Mouse (Mus musculus): ENCODE measurements around the gene Bcas3.

Bcas3 gene

DNA sequence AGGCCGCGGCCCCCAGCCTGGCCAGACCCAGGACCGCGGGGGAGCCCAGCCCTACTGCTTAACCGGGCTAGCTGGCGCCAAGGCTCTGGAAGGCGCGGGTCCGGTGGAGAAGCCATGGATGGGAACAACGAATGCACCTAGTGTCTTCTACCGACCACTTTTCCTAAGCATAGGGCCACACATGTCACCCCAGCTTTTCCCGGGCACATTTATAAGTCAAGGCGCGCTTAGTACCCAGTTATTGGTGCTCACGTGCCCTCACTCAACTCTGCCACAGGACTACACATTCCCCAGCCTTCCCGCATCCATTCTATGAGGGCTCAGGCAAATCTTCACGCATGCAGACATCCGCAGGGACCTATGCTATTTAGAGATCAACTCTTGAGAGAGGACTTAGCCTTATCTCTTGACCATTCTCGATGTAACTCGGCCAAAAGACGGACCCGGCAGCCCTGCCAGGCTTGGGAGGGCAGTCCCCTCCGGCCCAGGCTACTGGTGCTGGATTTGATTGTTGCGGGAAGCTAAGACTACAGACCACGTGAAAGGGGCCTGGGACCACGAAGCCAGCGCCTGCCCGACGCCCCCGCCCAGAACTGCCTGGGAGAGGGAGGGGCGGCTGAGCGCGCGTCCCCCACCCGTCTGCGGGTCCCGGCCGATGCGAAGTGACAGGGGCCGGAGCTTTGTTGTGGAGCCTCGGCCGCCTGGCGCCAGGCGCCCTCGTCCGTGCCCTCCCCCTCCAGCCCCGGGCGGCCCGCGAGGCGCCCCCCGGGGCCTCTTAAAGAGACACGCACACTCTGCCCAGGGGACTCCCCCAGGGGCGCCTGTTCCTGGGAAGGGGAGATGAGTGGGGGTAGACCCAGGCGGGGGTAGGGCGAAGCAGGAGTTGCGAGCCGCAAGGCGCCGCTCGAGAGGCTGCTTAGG, 476.8 kb downstream of the Bcas3 start:
- no peak for DNase-seq (ENCODE audit: low spot score in 2 of 2)

DNA sequence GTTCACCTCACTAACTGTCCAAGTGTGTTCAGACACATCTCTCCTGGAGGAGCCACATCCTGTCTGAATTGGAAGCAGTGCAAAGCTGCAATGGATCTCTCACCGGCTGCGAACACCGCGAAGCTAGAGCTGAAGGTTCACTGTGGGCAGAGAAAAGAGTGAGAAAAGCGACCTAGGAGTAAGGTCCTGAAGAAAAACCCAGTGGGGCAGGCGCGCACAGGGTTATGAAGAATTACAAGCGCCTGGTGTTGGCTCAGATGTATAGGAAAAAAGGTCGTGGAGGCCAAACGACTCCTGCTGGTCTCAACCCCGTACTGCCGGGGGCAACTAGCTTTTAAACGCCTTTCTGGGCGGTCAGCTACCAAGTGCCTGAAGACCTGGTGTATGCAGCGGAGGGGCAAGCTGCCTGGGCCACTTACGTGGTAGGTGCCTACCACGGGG, 478.0 kb downstream of the Bcas3 start:
- peak in 1 of 2 experiments; percentile 53 for DNase-seq (ENCODE audit: low spot score in 2 of 2)

DNA sequence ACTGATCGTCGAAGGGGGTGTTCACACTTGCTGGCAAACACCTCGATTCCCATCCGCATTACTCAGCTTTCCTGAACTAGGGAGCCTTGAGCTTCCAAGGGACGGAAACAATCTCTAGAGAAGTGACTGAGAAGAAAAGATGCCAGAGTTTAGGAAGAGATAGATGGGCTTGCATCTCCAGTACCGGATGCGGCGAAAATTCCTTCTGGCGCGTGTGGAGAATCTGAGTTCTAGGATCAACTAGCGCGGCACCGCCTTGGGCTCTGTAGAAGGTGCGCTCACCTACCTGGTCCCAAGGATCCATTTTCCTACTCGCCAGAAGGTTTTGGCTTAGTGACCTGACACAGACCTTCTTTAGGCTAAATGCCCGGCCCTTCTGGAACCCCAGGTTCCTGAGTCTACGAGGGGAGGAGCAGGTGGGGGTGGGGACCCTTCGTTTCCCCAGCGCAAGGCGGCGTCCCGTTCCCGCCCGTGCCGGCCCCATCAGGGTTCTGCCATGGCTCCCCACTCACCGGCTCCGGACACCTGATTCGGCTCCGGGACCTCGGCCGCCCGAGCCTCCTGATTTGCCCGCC, 478.8 kb downstream of the Bcas3 start:
- DNase-seq (ENCODE audit: low spot score in 2 of 2): no peak

DNA sequence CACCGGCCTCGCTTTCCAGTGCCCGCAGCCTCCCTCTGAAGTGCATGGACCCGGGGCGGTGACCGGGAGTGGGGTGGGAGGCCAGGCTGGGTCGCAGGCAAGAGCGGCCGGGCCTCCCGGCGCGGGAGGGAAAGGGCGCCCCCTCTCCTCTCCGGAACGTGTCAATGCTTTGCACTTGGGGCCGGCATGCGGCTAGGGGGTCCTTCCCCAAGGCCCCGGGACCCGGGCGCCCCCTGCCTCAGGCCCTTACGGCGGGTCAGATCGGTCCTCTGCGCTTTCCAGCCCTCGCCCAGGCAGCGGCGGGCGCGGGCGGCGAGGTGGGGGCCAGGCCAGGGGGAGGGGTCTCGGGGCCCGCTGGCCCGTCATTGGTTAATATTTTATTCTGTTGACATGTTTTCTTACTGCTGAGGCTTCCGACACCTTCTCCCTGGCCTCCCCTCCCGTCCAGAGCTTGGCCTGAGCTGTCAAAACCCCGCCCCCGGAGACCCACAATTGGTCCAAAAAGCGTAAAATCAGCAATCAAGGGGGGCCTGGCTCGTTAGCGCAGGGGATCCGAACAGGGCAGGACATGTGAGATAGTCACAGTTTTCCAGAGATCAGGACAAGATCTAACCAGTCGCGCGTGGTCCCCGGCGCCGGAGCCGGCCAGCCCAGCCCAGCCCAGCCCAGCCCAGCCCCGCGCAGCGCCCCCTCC, 479.4 kb downstream of the Bcas3 start, which contains the start of gene Tbx2:
Tbx2 (plus strand) TSS at position 321 of the 694 bp plus-strand sequence.
- DNase-seq (ENCODE audit: low spot score in 2 of 2): peak; percentile 84 to 93

DNA sequence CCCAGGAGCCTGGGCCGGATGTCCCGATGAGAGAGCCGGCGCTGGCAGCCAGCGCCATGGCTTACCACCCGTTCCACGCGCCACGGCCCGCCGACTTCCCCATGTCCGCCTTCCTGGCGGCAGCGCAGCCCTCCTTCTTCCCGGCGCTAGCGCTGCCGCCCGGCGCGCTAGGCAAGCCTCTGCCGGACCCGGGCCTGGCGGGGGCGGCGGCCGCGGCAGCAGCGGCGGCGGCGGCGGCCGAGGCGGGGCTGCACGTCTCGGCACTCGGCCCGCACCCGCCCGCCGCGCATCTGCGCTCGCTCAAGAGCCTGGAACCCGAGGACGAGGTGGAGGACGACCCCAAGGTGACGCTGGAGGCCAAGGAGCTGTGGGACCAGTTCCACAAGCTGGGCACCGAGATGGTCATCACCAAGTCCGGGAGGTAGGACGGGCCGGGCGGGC, 480.1 kb downstream of the Bcas3 start:
- no peak for DNase-seq (ENCODE audit: low spot score in 2 of 2)

DNA sequence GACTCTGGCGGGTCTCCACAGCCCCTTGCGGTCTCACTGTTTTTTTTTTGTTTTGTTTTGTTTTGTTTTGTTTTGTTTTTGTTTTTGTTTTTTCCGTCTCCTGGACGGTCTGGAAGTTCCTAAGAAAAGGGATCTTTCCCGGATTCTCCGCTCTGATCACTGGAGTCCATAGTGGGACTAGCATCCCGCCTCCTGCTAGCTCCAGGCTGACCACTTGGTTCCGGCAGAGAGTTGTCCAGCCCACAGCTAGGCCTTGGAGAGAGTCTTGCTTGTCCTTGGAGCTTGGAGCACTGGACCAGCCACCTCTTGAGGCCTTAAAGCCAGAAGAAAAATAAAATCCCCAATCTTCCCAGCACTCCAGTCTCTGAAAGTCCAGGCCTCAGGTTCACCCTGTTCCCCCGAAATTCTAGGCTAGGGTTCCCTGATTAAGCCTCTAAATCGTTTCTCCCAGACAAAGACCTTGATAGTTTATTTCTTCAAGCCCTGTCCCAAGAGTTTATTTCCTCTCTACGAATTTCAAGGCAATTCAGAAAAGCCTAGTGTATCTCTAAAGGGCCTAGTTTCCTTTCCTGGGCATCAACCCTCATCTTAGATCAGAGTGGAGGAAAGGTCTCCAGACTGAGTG, 480.9 kb downstream of the Bcas3 start:
- no peak for DNase-seq (ENCODE audit: low spot score in 2 of 2)

DNA sequence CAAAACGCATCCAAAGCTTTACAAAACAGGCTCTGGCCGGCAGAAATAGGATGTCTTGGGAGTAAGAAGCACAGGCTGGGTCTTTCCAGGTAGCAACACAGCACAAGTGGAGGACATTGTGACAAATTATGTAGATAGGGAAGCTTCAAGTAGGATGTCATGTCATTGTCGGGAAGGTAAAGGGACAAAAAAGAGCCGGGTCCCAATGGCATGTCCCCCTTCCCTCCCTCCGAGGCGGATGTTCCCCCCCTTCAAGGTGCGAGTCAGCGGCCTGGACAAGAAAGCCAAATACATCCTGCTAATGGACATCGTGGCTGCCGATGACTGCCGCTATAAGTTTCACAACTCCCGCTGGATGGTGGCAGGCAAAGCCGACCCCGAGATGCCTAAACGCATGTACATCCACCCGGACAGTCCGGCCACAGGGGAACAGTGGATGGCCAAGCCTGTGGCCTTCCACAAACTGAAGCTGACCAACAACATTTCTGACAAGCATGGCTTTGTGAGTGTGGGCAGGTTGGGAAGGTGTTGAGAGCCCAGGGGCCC, 481.5 kb downstream of the Bcas3 start:
- DNase-seq (ENCODE audit: low spot score in 2 of 2): no peak

DNA sequence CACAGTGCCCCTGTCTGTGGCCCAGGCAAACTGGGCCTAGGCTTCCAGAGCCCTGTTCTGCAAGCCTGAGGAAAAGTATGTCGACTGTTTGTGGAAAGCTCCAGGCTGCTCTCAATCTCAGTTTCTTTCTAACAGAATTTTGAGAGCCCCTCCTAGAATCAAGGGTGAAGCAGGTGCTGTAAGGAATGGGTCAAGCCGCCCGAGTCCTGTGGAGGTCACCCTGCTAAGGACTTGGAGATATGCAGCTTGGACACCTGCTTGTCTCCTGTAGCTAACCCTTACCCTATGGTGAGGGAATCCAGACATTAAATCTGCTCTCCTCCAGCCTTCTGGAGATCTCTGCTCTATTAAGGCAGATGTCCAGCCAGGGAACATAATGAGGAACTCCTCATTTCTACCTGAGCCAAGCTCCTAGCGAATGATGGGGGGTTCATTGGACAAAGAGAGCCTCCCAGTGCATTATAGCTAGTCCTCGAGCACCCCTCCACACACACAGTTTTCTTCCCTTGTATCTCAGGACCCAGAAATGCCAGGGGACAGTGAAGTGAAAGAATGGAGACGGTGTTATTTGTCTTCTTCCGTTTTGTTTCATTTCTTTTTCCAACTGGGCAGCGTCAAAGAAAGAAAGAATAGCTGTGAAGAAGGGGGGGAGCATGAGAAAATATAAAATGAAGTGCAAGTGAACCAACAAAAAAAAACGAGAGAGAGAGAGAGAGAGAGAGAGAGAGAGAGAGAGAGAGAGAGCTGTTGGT, 482.2 kb downstream of the Bcas3 start:
- DNase-seq (ENCODE audit: low spot score in 2 of 2): no peak

DNA sequence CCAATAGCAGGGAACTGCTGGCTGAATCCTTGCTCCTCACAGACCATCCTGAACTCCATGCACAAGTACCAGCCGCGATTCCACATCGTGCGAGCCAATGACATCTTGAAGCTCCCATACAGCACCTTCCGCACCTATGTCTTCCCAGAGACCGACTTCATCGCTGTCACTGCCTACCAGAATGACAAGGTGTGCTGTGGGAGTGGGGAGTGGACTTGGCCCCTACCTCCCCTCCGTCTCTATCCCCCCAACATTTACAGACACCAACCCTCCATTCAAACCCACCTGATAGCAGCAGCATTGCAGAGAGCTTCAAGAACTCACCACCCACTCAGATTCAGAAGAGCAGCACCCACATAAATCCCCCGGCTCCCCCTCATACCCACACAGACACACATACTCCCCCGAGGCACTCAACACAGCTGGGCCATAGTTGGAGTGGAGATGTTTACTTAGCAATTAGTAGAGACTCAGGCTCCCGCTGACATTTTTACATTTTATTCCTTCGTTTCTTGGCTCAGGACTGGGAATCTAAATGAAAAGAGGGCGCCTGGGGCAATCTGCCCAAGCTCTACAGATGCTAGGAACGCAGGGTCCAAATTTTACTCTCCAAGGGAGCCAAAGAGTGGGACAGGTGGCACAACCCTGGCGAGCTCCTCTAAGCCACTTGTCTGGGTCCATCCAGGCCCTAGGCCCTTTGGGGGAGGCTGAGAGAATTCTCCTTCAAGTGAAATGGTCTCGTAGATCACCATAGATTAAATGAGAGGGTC, 483.0 kb downstream of the Bcas3 start:
- no peak for DNase-seq (ENCODE audit: low spot score in 2 of 2)

DNA sequence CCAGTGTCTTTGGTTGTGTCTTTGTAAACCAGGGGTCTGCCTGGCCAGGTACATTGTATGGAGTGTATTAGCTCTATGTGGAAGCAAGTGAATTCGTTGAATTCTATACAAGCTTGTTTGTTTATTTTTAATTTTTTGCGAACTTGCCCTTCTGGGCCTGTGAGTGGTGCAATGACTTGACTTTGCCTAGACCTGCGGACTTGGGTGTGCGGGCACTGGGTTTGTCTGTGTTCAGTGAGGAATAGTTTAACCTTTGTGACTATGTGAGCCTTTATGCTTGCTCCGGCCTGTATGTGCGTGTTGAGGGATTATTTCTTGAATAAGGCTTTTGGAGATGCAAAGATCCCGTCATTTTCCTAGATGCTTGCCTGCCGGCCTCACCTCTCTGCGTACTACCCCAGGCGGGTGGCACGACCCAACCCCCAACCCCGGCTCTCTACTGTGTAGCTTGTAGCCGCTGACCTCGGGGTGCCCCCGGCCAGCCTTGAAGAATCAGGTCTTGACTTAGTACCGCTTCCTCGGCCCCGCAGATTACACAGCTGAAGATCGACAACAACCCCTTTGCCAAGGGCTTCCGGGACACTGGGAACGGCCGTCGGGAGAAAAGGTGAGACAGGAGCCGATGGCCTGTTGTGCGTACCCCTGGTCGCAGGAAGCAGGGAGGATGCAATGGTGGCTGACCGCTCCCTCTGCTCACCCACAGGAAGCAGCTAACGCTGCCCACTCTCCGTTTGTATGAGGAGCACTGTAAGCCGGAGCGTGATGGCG, 483.7 kb downstream of the Bcas3 start:
- DNase-seq (ENCODE audit: low spot score in 2 of 2): no peak

DNA sequence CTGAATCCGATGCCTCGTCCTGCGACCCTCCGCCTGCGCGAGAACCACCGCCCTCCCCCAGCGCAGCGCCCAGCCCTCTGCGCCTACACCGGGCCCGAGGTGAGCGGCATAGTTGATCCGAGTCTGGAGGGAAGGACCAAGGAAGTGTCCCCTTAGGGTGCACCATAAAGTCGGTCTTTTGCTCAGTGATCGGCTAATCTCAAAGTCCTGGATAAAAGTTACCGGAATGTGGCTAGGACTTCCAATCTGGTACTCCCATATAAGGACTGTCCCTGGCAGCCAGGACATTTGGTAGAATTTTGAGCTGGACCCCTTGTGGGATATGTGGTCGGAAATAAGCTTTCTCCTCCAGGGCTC, 484.3 kb downstream of the Bcas3 start:
- no peak for DNase-seq (ENCODE audit: low spot score in 2 of 2)

DNA sequence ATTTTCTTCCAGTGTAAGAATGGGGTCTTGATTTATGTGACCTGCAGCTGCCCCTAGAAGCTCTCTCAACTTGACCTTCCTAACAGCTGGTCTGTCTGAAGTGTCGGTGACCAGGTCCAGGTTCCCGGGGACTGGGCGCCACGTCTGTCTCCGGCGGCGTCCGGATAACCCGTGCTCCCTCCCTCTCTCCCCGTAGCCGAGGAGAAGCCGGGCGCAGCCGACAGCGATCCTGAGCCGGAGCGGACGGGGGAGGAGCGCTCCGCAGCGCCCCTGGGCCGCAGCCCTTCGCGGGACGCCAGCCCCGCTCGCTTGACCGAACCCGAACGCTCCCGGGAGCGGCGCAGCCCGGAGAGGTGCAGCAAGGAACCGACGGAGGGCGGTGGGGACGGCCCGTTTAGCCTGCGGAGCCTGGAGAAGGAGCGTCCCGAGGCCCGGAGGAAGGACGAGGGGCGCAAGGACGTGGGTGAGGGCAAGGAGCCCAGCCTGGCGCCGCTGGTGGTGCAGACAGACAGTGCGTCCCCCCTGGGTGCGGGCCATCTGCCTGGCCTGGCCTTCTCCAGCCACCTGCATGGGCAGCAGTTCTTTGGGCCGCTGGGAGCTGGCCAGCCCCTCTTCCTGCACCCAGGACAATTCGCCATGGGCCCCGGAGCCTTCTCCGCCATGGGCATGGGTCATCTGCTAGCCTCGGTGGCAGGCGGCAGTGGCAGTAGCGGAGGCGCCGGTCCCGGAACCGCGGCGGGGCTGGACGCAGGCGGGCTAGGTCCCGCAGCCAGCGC, 484.9 kb downstream of the Bcas3 start:
- DNase-seq (ENCODE audit: low spot score in 2 of 2): peak in 1 of 2 experiments; percentile 52

DNA sequence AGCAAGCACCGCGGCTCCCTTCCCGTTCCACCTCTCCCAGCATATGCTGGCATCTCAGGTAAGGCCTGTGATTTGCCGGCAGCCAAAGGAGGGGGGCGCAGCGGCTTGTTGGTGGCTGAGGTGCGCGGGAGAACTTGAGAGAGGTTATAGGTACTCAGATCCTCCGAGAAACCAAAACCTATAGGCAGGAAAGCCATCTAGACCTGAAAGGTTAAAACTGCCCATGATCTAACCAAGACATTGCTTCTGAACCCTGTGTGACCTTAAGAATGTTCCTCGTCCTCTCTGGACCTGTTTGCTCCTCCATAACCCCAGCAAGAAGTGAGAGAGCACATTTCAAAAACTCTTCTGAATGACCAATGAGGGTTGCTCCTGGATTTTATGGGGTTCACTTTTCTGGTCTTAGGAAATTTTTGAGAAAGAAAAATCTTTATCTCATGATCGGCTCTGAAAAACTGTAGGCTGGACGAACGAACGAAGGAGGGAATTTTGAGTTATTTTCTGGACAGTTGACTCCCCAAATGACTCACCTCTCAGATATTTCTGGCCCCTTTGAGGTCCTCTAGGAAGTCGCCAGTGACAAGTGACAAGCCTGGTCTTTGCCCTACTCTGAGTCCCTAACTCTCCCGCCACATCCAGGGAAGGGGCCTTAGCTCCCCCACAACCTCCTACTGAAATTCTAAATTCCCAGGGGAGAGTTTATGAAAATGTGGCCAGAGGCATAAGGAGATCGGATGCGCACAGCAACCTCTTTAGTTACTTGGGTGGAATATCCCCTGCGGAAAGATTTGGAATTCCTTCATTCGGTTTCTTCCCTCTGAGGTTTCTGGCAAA, 485.7 kb downstream of the Bcas3 start:
- DNase-seq (ENCODE audit: low spot score in 2 of 2): no peak

DNA sequence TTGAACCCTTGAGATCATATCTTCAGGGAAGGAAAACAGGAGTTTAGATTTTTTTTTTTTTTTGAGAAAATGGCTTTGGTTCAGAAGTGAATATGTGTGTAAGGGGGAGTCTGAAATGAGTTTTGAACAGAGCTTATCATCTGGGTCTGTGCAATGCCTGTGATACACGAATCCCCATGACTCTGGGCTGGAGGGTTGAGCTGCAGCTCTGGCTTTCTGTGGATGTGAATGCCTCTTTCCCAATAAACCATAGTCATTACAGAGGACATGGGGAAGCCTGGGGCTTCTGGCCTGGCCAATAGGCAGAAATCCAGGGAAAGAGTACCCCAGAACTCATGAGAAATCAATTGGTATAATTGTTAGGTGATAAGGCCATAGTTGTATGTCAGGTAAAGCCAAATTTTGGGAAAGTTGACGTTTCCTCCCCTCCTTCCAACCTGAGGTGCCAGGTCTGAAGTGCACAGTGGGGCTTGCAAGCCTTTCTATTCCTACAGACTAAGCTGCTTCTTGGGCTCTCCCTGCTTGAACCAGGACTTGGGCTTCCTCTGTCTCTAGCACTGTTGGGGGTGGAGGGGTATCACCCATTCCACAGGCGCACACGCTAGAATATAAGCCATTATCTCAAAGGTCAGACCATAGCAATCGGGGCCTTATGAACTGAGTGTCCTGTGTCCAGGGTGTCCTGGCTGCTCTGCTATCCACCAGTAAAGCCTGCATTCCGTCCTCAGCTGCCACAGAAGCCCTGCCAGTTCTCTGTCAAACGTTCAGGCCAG, 486.5 kb downstream of the Bcas3 start:
- no peak for DNase-seq (ENCODE audit: low spot score in 2 of 2)

DNA sequence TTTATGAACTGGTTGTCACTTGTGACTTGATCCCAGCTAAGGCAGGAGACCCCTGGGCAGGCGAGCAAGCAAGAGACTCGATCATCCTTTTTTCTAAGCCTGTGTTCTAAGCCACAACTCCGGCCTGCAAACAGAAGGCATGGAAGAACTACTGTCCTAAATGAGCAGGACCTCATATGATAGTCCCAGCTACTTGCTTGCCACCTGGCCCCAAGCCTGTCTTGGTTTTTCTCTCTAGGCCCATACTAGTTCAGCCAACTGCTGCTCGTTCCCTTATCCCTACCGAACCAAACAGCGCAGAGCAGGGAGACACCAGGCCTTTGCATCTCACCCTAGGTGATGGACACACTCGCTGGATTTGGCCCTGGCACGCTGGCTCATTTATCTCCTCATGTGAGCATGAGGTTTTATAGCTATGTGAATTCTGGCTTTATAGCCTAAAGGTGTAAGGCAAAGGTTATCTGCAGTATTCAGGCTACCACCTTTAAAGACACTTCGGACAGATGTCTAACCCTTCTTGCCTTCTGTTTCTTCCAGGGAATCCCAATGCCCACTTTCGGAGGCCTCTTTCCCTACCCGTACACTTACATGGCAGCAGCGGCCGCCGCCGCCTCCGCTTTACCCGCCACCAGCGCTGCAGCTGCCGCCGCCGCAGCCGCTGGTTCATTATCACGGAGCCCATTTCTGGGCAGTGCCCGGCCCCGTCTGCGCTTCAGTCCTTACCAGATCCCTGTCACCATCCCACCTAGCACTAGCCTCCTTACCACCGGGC, 487.2 kb downstream of the Bcas3 start:
- DNase-seq (ENCODE audit: low spot score in 2 of 2): no peak

DNA sequence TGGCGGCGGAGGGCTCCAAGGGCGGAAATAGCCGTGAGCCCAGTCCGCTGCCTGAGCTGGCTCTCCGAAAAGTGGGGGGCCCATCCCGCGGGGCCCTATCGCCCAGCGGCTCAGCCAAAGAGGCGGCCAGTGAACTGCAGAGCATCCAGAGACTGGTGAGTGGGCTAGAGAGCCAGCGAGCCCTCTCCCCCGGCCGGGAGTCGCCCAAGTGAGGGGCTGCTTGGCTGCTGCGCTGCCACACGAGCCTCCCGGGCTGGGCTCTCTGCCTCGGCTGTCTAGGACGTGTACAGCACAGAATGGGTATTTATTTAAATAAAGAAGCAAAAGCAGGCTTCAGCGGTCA, 487.8 kb downstream of the Bcas3 start:
- DNase-seq (ENCODE audit: low spot score in 2 of 2): peak in 1 of 2 experiments; percentile 20
